Mouse (Mus musculus): Measurements from ENCODE around the gene Mcm10. TPM values are rescaled to one million over a fixed set of nuclear protein-coding genes. Genes with fewer than 3 reads are reported as not detected.

The Mcm10 gene
- polyA plus RNA-seq, 1 experiment from 2014 or later: 38.7 TPM

GRCm38 (mm10) chr2:5028047-5028446, 15.5 kb upstream of the Mcm10 start:
- no peak for ATAC-seq (ENCODE audit: insufficient number of reproducible peaks, insufficient read depth, low FRiP score, low TSS enrichment)
- H3K27me3 ChIP-seq: no peaks in the 10 kb centered on the region
- 70% methylated on average over 7 of the region's 7 CpGs for WGBS
- H3K4me2 ChIP-seq (replicated peaks): no peak overlapping the region
- no peaks in the 10 kb centered on the region for H3K4me1 ChIP-seq
- H3K27ac ChIP-seq: no peak overlapping the region
- H3K9ac ChIP-seq: no peak overlapping the region
- no peaks in the 10 kb centered on the region for H3K36me3 ChIP-seq
- H3K4me3 ChIP-seq: no peak overlapping the region
- H3K9me3 ChIP-seq: no peaks in the 10 kb centered on the region

DNA sequence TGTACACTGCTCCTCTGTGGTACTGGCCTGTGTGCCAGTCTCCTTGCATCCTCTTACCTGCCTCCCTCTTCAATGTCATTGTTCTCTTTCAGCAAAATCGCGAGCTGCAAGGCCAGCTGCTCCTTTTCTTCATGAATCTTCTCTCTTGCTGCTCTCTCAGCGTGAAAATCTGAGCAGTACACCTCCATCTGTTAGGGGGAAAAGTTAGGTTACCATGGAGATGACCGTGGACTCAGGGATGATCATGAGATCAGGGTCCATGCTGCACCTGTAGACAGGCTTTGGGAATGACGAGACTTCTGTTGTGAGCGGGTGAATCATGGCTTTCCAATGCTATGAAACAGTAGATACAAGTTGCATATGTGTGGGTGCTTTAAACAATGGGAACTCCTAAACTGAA, 14.5 kb upstream of the Mcm10 start:
- no peaks in the 10 kb centered on the region for H3K4me1 ChIP-seq
- H3K27me3 ChIP-seq: no peaks in the 10 kb centered on the region
- no peak overlapping the region for H3K4me3 ChIP-seq
- WGBS: 68% methylated on average over 6 of the region's 6 CpGs
- no peak for ATAC-seq (ENCODE audit: insufficient number of reproducible peaks, insufficient read depth, low FRiP score, low TSS enrichment)
- H3K9ac ChIP-seq: no peak overlapping the region
- H3K27ac ChIP-seq: no peak overlapping the region
- H3K36me3 ChIP-seq: no peaks in the 10 kb centered on the region
- H3K4me2 ChIP-seq (replicated peaks): no peak overlapping the region
- H3K9me3 ChIP-seq: no peaks in the 10 kb centered on the region

DNA sequence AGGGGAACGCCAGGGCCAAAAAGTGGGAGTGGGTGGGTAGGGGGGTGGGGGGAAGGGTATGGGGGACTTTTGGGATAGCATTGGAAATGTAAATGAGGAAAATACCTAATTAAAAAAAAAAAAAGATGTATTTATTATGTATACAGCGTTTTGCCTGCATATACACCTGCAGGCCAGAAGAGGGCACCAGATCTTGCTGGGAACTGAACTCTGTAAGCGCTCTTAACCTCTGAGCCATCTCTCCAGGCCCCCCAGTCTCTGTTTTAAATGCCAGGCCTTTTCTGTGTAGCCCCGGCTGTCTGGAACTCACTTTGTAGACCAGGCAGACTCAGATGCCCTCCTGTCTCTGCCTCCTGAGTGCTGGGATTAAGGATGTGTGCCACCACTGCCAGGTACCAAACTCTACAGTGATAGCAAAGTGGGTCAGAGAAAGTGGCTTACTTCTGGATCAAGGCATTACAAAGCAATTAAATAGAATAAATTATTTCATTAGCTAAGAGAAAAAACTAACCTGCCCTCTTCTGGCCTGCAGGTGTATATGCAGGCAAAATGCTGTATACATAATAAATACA, 12.7 kb upstream of the Mcm10 start:
- no peaks in the 10 kb centered on the region for H3K9me3 ChIP-seq
- 0 out of 2 replicates have a peak, but pooled peaks have one; percentile 15 for ATAC-seq (ENCODE audit: insufficient number of reproducible peaks, insufficient read depth, low FRiP score, low TSS enrichment)
- no peak overlapping the region for H3K4me3 ChIP-seq
- H3K9ac ChIP-seq: no peak overlapping the region
- no peaks in the 10 kb centered on the region for H3K27me3 ChIP-seq
- H3K27ac ChIP-seq: no peak overlapping the region
- no peaks in the 10 kb centered on the region for H3K36me3 ChIP-seq
- WGBS: 53% methylated on average over 4 of the region's 4 CpGs
- no peak overlapping the region for H3K4me2 ChIP-seq (replicated peaks)
- no peaks in the 10 kb centered on the region for H3K4me1 ChIP-seq

- H3K4me3 ChIP-seq: no peak overlapping the region
- no peaks in the 10 kb centered on the region for H3K27me3 ChIP-seq
- no peaks in the 10 kb centered on the region for H3K4me1 ChIP-seq
- no peaks in the 10 kb centered on the region for H3K36me3 ChIP-seq
- no peak overlapping the region for H3K27ac ChIP-seq
- WGBS: 53% methylated on average over 14 of the region's 14 CpGs
- no peak for ATAC-seq (ENCODE audit: insufficient number of reproducible peaks, insufficient read depth, low FRiP score, low TSS enrichment)
- no peak overlapping the region for H3K9ac ChIP-seq
- no peaks in the 10 kb centered on the region for H3K9me3 ChIP-seq
- no peak overlapping the region for H3K4me2 ChIP-seq (replicated peaks)
Observed at GRCm38 (mm10) chr2:5023699-5024399, 11.3 kb upstream of the Mcm10 start.

- WGBS: 70% methylated on average over 2 of the region's 2 CpGs
- H3K4me2 ChIP-seq (replicated peaks): no peak overlapping the region
- H3K4me3 ChIP-seq: no peak overlapping the region
- no peaks in the 10 kb centered on the region for H3K36me3 ChIP-seq
- ATAC-seq (ENCODE audit: insufficient number of reproducible peaks, insufficient read depth, low FRiP score, low TSS enrichment): no peak
- H3K9me3 ChIP-seq: no peaks in the 10 kb centered on the region
- no peak overlapping the region for H3K9ac ChIP-seq
- no peak overlapping the region for H3K27ac ChIP-seq
- no peaks in the 10 kb centered on the region for H3K4me1 ChIP-seq
- no peaks in the 10 kb centered on the region for H3K27me3 ChIP-seq
Observed at GRCm38 (mm10) chr2:5023275-5023674, 10.7 kb upstream of the Mcm10 start.

DNA sequence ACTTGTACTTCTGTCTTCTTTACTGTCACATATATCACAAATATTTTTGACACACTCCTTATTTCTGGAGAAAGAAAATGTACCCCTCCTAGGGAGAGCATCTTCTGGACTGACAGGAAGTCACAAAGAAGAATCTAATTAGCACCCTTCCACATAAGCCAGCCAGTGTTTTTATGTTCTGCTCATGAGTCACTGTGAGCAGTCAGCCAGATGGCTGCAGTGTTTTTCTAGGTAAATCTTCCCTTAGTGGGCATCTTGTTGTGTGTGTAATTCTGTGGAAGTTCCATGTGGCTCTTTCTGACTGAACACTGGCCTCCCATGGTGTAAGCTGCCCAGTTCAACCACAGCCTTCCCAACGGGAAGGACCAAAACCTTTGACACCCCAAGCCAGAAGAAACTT, 7.1 kb upstream of the Mcm10 start:
- Histone ChIP-seq H3K27ac (no peak overlapping the region), H3K4me2 (replicated peaks) (no peak overlapping the region), H3K9me3 (no peaks in the 10 kb centered on the region), H3K9ac (no peak overlapping the region), H3K27me3 (no peaks in the 10 kb centered on the region), H3K36me3 (no peaks in the 10 kb centered on the region), H3K4me3 (no peak overlapping the region), H3K4me1 (no peaks in the 10 kb centered on the region)
- WGBS: 64% methylated on average over 1 of the region's 1 CpGs
- no peak for ATAC-seq (ENCODE audit: insufficient number of reproducible peaks, insufficient read depth, low FRiP score, low TSS enrichment)

- no peaks in the 10 kb centered on the region for H3K9me3 ChIP-seq
- peaks cover 2% of the 10 kb centered on the region for H3K4me1 ChIP-seq
- no peak for ATAC-seq (ENCODE audit: insufficient number of reproducible peaks, insufficient read depth, low FRiP score, low TSS enrichment)
- no peak overlapping the region for H3K4me3 ChIP-seq
- no peaks in the 10 kb centered on the region for H3K27me3 ChIP-seq
- 90% methylated on average over 7 of the region's 7 CpGs for WGBS
- H3K36me3 ChIP-seq: no peaks in the 10 kb centered on the region
- no peak overlapping the region for H3K27ac ChIP-seq
- H3K9ac ChIP-seq: no peak overlapping the region
- no peak overlapping the region for H3K4me2 ChIP-seq (replicated peaks)
Observed at GRCm38 (mm10) chr2:5016922-5017321, 4.3 kb upstream of the Mcm10 start.

GRCm38 (mm10) chr2:5015527-5015926, 2.9 kb upstream of the Mcm10 start:
- Histone ChIP-seq H3K4me1 (peaks cover 8% of the 10 kb centered on the region), H3K4me3 (no peak overlapping the region), H3K36me3 (0 out of 2 replicates have a peak, but pooled peaks cover 2% of the 10 kb centered on the region), H3K9me3 (no peaks in the 10 kb centered on the region), H3K4me2 (replicated peaks) (no peak overlapping the region), H3K27ac (no peak overlapping the region), H3K27me3 (no peaks in the 10 kb centered on the region), H3K9ac (no peak overlapping the region)
- ATAC-seq (ENCODE audit: insufficient number of reproducible peaks, insufficient read depth, low FRiP score, low TSS enrichment): no peak
- WGBS: 87% methylated on average over 6 of the region's 6 CpGs

DNA sequence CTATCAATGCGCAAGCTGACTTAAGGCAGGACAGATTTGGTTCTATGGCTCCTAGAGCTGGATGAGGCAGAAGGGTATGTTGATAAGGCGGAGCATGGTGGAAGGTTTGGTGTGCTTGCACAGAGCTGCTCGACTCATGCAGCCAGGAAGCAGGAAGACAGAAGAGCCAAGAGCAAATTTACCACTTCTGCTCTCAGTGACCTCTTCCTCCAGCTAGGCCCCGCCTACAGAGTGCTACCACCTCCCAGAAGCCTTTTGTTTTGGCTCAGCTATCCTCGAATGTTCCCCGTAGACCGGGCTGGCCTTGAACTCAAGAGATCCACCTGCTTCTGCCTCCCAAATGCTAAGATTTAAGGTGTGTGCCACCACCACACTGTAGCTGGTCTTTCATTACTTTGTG, 2.0 kb upstream of the Mcm10 start:
- Histone ChIP-seq H3K9me3 (no peaks in the 10 kb centered on the region), H3K27ac (no peak overlapping the region), H3K36me3 (0 out of 2 replicates have a peak, but pooled peaks cover 3% of the 10 kb centered on the region), H3K4me3 (no peak overlapping the region), H3K4me2 (replicated peaks) (no peak overlapping the region), H3K4me1 (peaks cover 8% of the 10 kb centered on the region), H3K27me3 (no peaks in the 10 kb centered on the region), H3K9ac (no peak overlapping the region)
- no peak for ATAC-seq (ENCODE audit: insufficient number of reproducible peaks, insufficient read depth, low FRiP score, low TSS enrichment)
- 77% methylated on average over 7 of the region's 7 CpGs for WGBS

DNA sequence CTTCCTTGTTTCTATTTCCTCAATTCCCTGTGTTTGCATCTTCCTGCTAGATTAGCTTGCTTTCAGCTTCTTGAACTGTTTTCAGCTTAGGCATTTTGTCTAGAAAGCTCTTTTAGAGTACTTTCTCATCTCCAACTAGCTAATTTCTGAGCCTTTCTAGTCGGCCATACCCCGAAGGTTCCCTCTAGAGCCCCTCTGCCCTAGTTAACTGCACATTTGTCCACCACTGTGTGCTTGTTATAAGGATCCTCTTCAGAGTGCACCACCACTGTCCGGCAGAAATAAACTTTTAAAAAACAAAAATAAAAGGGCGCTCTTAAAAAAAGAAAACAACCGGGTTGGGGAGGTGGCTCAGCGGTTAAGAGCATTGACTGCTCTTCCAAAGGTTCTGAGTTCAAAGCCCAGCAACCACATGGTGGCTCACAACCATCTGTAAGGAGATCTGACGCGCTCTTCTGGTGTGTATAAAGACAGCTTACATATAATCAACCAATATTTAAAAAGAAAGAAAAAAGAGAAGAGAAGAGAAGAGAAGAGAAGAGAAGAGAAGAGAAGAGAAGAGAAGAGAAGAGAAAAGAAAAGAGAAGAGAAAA, 597 bp downstream of the Mcm10 start:
- Histone ChIP-seq H3K4me1 (peaks cover 8% of the 10 kb centered on the region), H3K4me3 (peak overlapping the region; percentile 76), H3K27me3 (no peaks in the 10 kb centered on the region), H3K9ac (peak overlapping the region; percentile 52), H3K4me2 (replicated peaks) (peak overlapping the region; percentile 59), H3K36me3 (peaks cover 24% of the 10 kb centered on the region), H3K9me3 (no peaks in the 10 kb centered on the region), H3K27ac (no peak overlapping the region)
- no peak for ATAC-seq (ENCODE audit: insufficient number of reproducible peaks, insufficient read depth, low FRiP score, low TSS enrichment)
- 12% methylated on average over 8 of the region's 8 CpGs for WGBS

DNA sequence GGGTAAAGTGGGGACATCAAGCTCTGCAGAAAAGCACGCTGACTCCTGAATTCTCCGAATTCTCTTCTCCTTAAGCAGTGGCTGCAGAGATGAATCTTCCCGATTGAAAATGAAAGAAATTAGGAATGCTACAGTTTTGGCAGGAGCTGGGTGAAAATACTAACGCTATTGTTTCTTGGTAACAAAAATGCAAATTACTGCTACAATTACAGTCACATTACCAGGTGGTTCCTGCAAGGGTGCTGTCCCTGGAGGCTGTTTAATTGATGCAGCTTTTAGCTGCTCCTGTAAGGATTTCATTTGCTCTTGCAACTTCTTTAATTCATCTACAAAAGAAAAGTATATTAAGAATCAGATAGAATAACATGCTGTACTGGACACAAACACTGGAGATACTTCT, 5.5 kb downstream of the Mcm10 start:
- Histone ChIP-seq H3K9ac (no peak overlapping the region), H3K4me3 (no peak overlapping the region), H3K9me3 (no peaks in the 10 kb centered on the region), H3K27ac (no peak overlapping the region), H3K27me3 (no peaks in the 10 kb centered on the region), H3K4me1 (peaks cover 8% of the 10 kb centered on the region), H3K36me3 (peaks cover 59% of the 10 kb centered on the region), H3K4me2 (replicated peaks) (no peak overlapping the region)
- WGBS: 94% methylated on average over 4 of the region's 4 CpGs
- ATAC-seq (ENCODE audit: insufficient number of reproducible peaks, insufficient read depth, low FRiP score, low TSS enrichment): no peak

GRCm38 (mm10) chr2:5001266-5001665, 11.3 kb downstream of the Mcm10 start:
- Histone ChIP-seq H3K27me3 (no peaks in the 10 kb centered on the region), H3K27ac (no peak overlapping the region), H3K4me1 (no peaks in the 10 kb centered on the region), H3K9ac (no peak overlapping the region), H3K36me3 (peaks cover 68% of the 10 kb centered on the region), H3K4me2 (replicated peaks) (no peak overlapping the region), H3K9me3 (no peaks in the 10 kb centered on the region), H3K4me3 (no peak overlapping the region)
- no peak for ATAC-seq (ENCODE audit: insufficient number of reproducible peaks, insufficient read depth, low FRiP score, low TSS enrichment)
- 93% methylated on average over 6 of the region's 6 CpGs for WGBS

All from embryonic facial prominence, embryonic 12.5 days (tissue).